Mouse (Mus musculus) olfactory bulb, adult 2 months (tissue): ENCODE data around the gene Bahd1. TPM values are rescaled to one million over a fixed set of nuclear protein-coding genes. Genes with fewer than 3 reads are reported as not detected.

Source experiments
- H3K27ac ChIP-seq: fragments of 200-500 bp; 2 replicates; pipeline ENCODE4 v1.5.1; 2012; ENCODE audit warnings: low read depth, low read length; ENCODE audit not compliant: insufficient read depth
- H3K4me1 ChIP-seq: fragments of 200-500 bp; 2 replicates; pipeline ENCODE4 v1.6.1; 2012; ENCODE audit warnings: low read length; ENCODE audit not compliant: control insufficient read depth, insufficient read depth
- H3K4me3 ChIP-seq: fragments of 200-500 bp; 2 replicates; pipeline ENCODE4 v1.5.1; 2012; ENCODE audit warnings: mild to moderate bottlenecking, low read depth, low read length, moderate library complexity; ENCODE audit not compliant: insufficient read depth
- CTCF ChIP-seq: fragments of 200-500 bp; IDR thresholded peaks from 2 replicates; pipeline ENCODE4 v1.5.1; 2012; ENCODE audit warnings: low read depth, mild to moderate bottlenecking, low read length, moderate library complexity; ENCODE audit not compliant: insufficient read depth
- POLR2A ChIP-seq: fragments of 200-500 bp; IDR thresholded peaks from 2 replicates; pipeline ENCODE4 v1.6.1; 2012; ENCODE audit warnings: mild to moderate bottlenecking, low read depth, low read length, moderate library complexity; ENCODE audit not compliant: insufficient read depth
- WGBS: fragments of 180-500 bp; shearing (Covaris S2); methylation state at CpG from one replicate; pipeline ENCODE4 v1.1.7; 2018; 5-methylcytosine and 5-hydroxymethylcytosine counted together
- polyA plus RNA-seq: library from polyadenylated mRNA; stranded (reverse); fragments of >200 nt; gene quantifications from 2 replicates; pipeline ENCODE4 v1.2.4, GENCODE M21; 2012; ENCODE audit warnings: low replicate concordance; ENCODE audit not compliant: missing spikeins, insufficient read depth, insufficient read length

Bahd1 gene
- polyA plus RNA-seq, 1 experiment, result not detected

- 91% methylated on average over 8 of the region's 8 CpGs for WGBS
- TF ChIP-seq POLR2A (no peak), CTCF (no peak)
- no peak overlapping the region for H3K27ac ChIP-seq
- no peak overlapping the region for H3K4me3 ChIP-seq
- no peaks in the 10 kb centered on the region for H3K4me1 ChIP-seq
These were observed 24.9 kb upstream of the Bahd1 start for GRCm38 (mm10) chr2:118875316-118875715.

DNA sequence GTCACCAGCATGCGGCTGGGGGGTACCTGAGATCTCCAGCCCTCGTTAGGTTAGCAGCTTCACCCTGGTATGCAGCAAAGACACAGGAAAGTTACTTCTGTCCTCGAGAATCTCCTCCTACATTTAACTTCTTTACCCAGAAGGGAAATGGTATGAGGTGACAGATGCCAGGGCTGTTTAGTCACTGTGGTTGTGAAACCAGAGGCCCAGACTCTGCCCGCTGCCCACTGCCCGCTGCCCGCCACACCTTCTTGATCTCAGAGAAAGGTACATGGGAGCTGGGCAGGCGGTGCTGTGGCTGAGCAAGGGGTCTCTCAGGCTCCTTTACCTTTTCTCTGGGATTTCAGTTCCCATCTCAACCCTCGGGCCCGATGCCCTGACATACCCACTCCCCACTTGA, 23.7 kb upstream of the Bahd1 start:
- H3K27ac ChIP-seq, result no peak overlapping the region
- TF ChIP-seq CTCF (no peak), POLR2A (no peak)
- no peaks in the 10 kb centered on the region for H3K4me1 ChIP-seq
- no peak overlapping the region for H3K4me3 ChIP-seq
- WGBS, result 96% methylated on average over 9 of the region's 9 CpGs

DNA sequence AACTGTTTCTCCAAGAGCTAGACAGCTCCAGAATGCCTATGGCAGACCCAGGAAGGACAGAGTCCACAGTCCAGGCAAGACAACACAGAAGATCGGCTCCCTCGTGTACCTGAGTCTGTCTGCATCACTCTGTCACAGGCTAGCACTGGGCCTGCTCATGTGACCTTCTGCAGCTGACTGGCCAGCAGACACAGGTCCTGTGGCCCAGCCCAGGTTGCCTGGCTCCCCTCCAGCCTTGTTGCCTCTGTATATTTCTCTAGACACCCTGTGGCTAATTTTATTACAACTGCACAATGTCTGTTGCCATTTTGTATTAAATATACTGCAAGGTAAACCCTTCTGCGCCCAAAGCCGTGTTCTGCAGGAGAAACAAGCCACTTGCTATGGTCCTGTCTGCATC, 19.2 kb upstream of the Bahd1 start:
- peaks cover 9% of the 10 kb centered on the region for H3K4me1 ChIP-seq
- H3K27ac ChIP-seq, result no peak overlapping the region
- TF ChIP-seq POLR2A (no peak), CTCF (no peak)
- no peak overlapping the region for H3K4me3 ChIP-seq
- 86% methylated on average over 4 of the region's 4 CpGs for WGBS

DNA sequence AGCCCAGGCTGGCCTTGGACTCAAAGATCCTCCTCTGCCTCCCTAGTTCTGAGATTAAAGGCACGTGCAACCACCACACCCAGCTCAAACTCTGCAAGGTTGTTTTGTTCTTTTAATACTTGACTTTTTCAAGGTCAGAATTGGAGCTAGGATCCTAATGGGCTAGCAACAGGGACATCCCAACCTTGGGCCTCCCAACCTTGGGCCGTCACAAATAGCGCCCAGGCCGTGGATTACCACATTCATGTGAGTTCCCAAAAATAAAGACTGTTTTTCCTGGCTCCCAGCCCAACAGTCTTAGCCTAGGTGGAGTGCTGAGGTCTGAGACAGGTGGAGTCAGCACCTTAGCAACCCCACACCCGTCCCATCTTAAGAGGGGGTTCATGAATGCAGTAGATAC, 18.2 kb upstream of the Bahd1 start:
- peaks cover 9% of the 10 kb centered on the region for H3K4me1 ChIP-seq
- TF ChIP-seq CTCF, result no peak
- TF ChIP-seq POLR2A, result no peak
- WGBS, result 81% methylated on average over 5 of the region's 5 CpGs

GRCm38 (mm10) chr2:118882840-118883679, 17.1 kb upstream of the Bahd1 start:
- TF ChIP-seq POLR2A, result no peak
- TF ChIP-seq CTCF, result peak; percentile 99
- Histone ChIP-seq H3K27ac (no peak overlapping the region), H3K4me3 (peak overlapping the region; percentile 51), H3K4me1 (peaks cover 15% of the 10 kb centered on the region)
- WGBS, result 3% methylated on average over 32 of the region's 32 CpGs

More for the DNA sequence above, 18.2 kb upstream of the Bahd1 start:
- Histone ChIP-seq H3K27ac (no peak overlapping the region), H3K4me3 (no peak overlapping the region)

DNA sequence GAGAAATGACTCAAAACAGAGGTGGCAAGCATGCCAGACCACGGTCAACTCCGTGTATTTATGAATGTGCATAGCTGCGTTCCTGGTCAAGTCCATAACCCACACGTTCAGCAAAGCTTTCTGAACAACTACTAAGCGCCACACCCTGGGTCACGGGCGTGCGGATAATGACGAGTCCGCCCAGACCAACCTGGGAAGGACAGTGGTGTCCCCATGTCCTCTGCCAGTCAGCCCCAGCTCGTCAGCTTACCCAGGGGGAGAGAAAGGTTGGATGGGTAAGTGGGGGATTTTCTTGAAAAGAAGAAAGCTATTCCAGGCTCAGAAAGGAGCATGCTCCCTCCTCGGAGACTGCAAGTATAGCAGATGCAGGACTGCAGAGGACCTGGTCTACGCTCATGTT, 12.7 kb upstream of the Bahd1 start:
- no peak overlapping the region for H3K4me3 ChIP-seq
- no peak overlapping the region for H3K27ac ChIP-seq
- no peak for TF ChIP-seq POLR2A
- TF ChIP-seq CTCF, result no peak
- 71% methylated on average over 13 of the region's 13 CpGs for WGBS
- peaks cover 9% of the 10 kb centered on the region for H3K4me1 ChIP-seq

GRCm38 (mm10) chr2:118887845-118888548, 12.2 kb upstream of the Bahd1 start:
- Histone ChIP-seq H3K27ac (no peak overlapping the region), H3K4me3 (no peak overlapping the region), H3K4me1 (peaks cover 8% of the 10 kb centered on the region)
- 38% methylated on average over 14 of the region's 14 CpGs for WGBS
- no peak for TF ChIP-seq POLR2A
- no peak for TF ChIP-seq CTCF

GRCm38 (mm10) chr2:118891173-118891572, 9.0 kb upstream of the Bahd1 start:
- Histone ChIP-seq H3K4me1 (peaks cover 9% of the 10 kb centered on the region), H3K27ac (no peak overlapping the region), H3K4me3 (no peak overlapping the region)
- whole genome bisulfite sequencing, result 94% methylated on average over 4 of the region's 4 CpGs
- no peak for TF ChIP-seq POLR2A
- no peak for TF ChIP-seq CTCF

DNA sequence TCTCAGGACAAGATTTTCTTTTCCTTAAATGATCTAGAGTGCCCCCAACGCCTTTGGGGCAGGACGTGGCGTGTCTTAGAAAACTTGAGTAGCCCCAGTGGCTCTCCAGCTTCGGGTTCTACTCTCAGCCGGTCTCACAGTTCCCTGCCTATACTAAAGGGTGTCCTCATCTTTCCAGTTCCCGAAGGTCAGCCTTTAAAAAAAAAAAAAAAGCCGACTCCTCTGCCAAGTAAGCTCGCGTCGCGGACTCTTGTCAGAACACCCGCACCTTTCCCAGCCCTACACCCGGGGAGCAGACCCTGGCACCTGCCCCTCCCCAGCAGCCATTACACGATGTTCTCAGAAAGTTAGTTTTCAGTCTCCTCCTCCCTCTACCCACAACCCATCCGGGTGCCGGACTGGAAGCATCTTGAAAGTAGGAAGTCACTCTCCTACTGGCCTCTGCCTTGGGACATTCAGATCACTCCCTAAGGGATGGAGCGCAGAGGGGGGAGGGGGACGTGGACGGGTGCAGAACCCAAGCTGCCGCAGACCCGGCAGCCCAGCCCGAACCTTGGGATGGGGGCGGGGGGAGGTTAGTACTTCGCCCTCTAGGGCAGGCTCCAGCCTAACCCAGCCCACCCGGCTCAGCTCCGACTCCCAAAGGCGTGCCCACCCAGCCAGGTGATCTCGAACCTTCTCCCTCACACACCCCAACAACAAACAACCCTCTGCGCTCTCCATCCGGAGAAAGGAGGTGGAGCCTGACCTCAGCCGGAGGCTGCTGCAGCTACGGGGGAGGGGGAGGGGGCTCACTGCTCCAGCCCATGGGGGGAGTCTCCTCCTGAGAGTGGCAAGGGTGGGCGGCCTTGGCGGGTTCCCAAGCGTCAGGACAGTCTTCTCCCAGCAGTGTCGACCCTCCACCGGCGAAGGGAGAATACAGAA, 3.9 kb upstream of the Bahd1 start:
- Histone ChIP-seq H3K4me3 (peak overlapping the region; percentile 58), H3K4me1 (peaks cover 43% of the 10 kb centered on the region), H3K27ac (no peak overlapping the region)
- TF ChIP-seq POLR2A (no peak), CTCF (no peak)
- 9% methylated on average over 38 of the region's 38 CpGs for WGBS
